Mouse (Mus musculus) cerebellum, postnatal 14 days (tissue): Measurements from ENCODE around the gene Cth.

Source experiments
- DNase-seq, 2 experiments: peaks; one replicate each; pipeline ENCODE4 v3.0.0; 2021; ENCODE audit warnings: mixed read lengths in 2 of 2

Cth gene

GRCm38 (mm10) chr3:157908166-157908565, 16.7 kb downstream of the Cth start:
- no peak for DNase-seq

DNA sequence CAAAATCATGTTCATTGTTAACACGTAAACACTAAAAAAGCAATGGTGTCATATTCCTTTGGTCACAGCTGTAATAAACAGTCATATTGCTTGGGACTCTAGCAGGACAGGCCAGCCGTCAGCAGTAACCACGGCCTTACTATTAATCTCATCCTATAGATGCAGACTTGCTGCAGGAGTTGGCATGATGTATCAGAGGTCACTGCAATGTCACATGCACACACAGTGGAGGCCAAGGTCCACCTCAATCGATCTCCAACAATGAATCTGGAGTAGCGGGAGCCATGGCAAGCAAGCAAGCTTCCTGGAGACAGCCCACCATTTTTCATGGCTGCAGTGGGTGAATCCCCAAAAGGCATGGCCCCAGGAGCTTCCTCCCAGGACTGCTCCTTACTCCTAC, 23.2 kb downstream of the Cth start:
- no peak for DNase-seq

GRCm38 (mm10) chr3:157899986-157900385, 24.9 kb downstream of the Cth start:
- no peak for DNase-seq

DNA sequence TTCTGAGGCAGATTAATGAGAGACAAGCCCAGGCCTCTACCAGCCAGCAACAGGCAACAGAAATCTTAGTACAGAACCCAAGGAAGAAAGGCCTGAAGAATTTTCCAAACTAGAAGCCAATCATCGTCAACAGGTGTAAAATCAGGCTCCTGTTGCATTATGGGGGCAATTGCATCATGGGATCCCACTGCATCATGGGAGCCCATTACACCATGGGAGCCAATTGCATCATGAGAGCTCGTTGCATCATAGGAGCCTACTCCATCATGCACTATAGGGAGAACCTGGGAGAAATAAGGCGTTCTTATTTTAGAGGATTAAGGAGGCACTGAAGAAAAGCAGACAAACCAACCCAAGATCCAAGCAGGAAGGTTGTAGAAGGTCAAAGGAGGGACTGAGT, 27.2 kb downstream of the Cth start:
- no peak for DNase-seq

DNA sequence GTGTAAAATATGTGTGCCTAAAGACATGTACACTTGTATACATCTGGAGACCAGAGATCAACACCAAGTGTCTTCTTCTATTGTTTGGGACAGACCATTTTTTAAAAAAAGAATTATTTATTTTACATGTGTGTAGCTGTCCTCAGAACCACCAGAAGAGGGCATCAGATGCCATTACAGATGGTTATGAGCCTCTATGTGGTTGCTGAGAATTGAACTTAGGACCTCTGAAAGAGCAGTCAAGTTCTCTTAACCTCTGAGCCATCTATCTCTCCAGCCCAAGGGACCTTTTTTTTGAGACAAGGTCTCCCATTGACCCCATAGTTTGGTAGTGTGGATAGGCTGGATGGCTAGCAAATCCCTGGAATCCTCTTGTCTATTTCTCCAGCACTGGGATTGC, 33.1 kb downstream of the Cth start:
- DNase-seq = no peak

GRCm38 (mm10) chr3:157884081-157884643, 40.7 kb downstream of the Cth start:
- DNase-seq = no peak

- no peak for DNase-seq
These were observed 41.8 kb downstream of the Cth start for GRCm38 (mm10) chr3:157883085-157883484.

- DNase-seq = no peak
These were observed 42.9 kb downstream of the Cth start for GRCm38 (mm10) chr3:157881992-157882391.

- DNase-seq = no peak
These were observed 43.9 kb downstream of the Cth start for GRCm38 (mm10) chr3:157880983-157881382.

- no peak for DNase-seq
These were observed 47.0 kb downstream of the Cth start for GRCm38 (mm10) chr3:157877847-157878246.

- peak; percentile 64 to 72 for DNase-seq
These were observed 48.3 kb downstream of the Cth start for GRCm38 (mm10) chr3:157876439-157877156.

DNA sequence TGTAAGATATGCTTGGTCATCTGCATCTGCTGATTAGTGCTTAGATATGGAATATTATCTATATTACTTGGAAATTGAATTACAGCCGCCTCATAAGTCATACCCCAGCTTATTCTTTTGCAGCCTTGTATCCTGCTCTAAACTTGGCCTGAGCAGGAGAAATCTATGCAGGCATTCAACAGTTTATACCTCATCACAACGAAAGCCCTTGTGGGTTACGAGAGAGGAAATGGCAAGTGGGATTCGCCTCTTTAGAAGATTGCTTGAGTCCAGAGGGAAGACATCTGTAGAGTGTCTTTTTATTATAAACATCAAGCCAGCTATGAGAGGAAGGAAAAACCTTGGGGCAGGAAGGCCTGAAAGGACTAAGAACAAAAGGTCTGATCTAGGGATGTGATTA, 52.0 kb downstream of the Cth start:
- DNase-seq = no peak

DNA sequence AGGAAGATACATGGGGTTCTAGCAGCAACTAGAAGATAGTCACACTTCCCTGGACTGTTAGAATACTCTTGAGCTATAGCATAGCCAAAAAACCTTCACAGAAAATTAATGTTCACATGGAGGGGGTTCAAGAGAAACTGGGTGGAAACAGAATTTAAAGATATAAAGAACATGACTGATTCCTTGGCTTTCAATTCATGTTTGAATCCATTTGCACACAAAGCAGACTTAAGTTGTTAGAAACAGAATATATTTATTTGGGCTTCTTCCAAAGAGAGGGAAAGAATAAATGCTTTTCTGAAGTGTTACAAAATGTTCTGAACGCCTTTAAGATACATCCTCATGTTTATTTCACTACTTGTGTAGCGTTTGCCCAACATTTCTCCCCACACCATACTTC, 57.0 kb downstream of the Cth start:
- no peak for DNase-seq

- no peak for DNase-seq
These were observed 58.6 kb downstream of the Cth start for GRCm38 (mm10) chr3:157866251-157866650.

- DNase-seq = no peak
These were observed 59.0 kb downstream of the Cth start for GRCm38 (mm10) chr3:157865848-157866247.

GRCm38 (mm10) chr3:157865431-157865830, 59.4 kb downstream of the Cth start:
- DNase-seq = no peak

DNA sequence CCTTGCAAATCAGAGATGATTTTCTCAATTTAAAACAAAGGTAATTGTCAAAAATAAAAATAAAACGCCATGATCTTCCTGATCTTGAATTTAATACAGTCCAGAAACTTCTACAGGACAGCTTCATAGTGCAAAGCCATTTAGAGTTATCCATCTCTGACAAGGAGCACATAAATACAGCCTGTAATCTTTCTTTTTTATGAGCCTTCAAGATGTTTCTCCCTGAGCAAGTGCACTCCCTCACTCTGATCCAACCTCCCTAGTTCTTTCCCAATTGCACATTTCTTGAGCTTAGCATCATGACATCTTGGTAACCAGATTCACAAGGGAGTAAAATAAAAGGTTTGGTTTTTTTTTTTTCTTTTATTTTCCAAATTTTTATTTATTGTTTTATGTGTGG, 72.1 kb downstream of the Cth start:
- DNase-seq = no peak

DNA sequence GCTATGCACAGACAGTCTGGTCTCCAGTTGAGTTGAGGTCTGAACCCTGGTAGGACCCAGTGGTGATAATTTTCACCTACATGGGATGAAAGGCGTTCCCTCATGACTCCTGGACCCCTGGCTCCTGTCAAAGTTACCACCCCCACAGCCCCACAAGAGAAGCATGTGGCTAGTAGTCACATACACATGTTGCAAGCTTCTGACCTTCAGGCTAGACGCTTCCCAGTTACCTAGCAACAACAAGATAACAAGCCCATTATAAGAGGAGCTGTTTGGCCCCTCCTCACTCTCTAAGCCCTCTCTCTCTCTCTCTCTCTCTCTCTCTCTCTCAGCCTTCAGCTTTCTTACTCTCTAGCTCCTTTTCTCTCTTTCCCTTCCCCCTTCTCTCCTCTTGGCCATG, 76.4 kb downstream of the Cth start:
- no peak for DNase-seq

GRCm38 (mm10) chr3:157847338-157848284, 77.3 kb downstream of the Cth start:
- DNase-seq = no peak
